Mouse (Mus musculus): ENCODE data around the gene Psmb7. TPM values are rescaled to one million over a fixed set of nuclear protein-coding genes. Genes with fewer than 3 reads are reported as not detected.

The Psmb7 gene
- polyA plus RNA-seq (2015; fragmentation: Illumina TruSeq; extraction: RNeasy Lipid Tissue Mini Kit (QIAGEN cat#74804); ENCODE audit: insufficient read depth, low read depth, low replicate concordance), result 25.5 TPM

GRCm38 (mm10) chr2:38643625-38644427 lies at the start of gene Psmb7:
Psmb7 (minus strand) TSS chr2:38644087.

Other genes starting within 250 kb of the Psmb7 start
- gene Nek6, start 132.4 kb downstream of the Psmb7 start, polyA plus RNA-seq (2015; fragmentation: Illumina TruSeq; extraction: RNeasy Lipid Tissue Mini Kit (QIAGEN cat#74804); ENCODE audit: insufficient read depth, low read depth, low replicate concordance), result 5.4 TPM
- not detected for gene Nr5a1, start 70.5 kb upstream of the Psmb7 start, polyA plus RNA-seq (2015; fragmentation: Illumina TruSeq; extraction: RNeasy Lipid Tissue Mini Kit (QIAGEN cat#74804); ENCODE audit: insufficient read depth, low read depth, low replicate concordance)

Data from pancreas, adult 10 weeks (tissue).